Comparison of ENCODE assay signal across 20 mouse cellular contexts in genomic region chr9:47378541-47378940, GRCm38 (mm10).
A peak's percentile ranks its signal among the peaks of the same experiment; 100 is the strongest.
DNase-seq lines count a peak whose midpoint lies in the region; ATAC-seq and TF ChIP-seq lines count a peak whose summit lies in the region.
"Had no signal": no experiment of that assay in that cellular context is flagged by ENCODE, and none has a peak within 500 bp of the region (broad histone marks: within the 10 kb centered on the region; RNA-seq: fewer than 3 reads in every experiment).

No protein-coding gene starts in this region.

- TF ChIP-seq CTCF in liver, embryonic 14.5 days (IDR thresholded peaks at IDR 0.05; ENCODE audit: low read depth) = no peak

- 0 out of 2 replicates have a peak, but pooled peaks have one; percentile 34 for ATAC-seq in liver, embryonic 13.5 days (ENCODE audit: low read depth)
- ATAC-seq in liver, embryonic 11.5 days (replicated peaks; ENCODE audit: low FRiP score) = no peak
- peak; percentile 41; the same call in 1 of the 2 replicates for ATAC-seq in liver, embryonic 14.5 days (ENCODE audit: insufficient read depth)
- ATAC-seq: activated CD4-positive, CD25-positive, alpha-beta regulatory T cell, adult 4 months; forebrain, embryonic 13.5 days; forebrain, embryonic 15.5 days; forebrain, postnatal 0 days; Patski had no signal

- H3K9me3 ChIP-seq in liver, embryonic 13.5 days (replicated peaks) = no peaks in the 10 kb centered on the region
- 0 out of 2 replicates have a peak, but pooled peaks cover 3% of the 10 kb centered on the region for H3K9me3 ChIP-seq in liver, embryonic 11.5 days (ENCODE audit: control insufficient read depth, low read length)
- no peaks in the 10 kb centered on the region for H3K9me3 ChIP-seq in liver, embryonic 14.5 days (ENCODE audit: control insufficient read depth, low read length)
- H3K9me3 ChIP-seq: embryonic facial prominence, embryonic 10.5 days; embryonic facial prominence, embryonic 12.5 days; forebrain, embryonic 13.5 days; forebrain, embryonic 15.5 days had no signal

- no peaks in the 10 kb centered on the region for H3K36me3 ChIP-seq in liver, embryonic 13.5 days
- H3K36me3 ChIP-seq in liver, embryonic 11.5 days (ENCODE audit: control insufficient read depth, insufficient read depth, low read length) = no peaks in the 10 kb centered on the region
- H3K36me3 ChIP-seq in liver, embryonic 14.5 days (replicated peaks; ENCODE audit: control insufficient read depth, insufficient read depth, low read depth) = no peaks in the 10 kb centered on the region
- H3K36me3 ChIP-seq: embryonic facial prominence, embryonic 10.5 days; embryonic facial prominence, embryonic 12.5 days; forebrain, embryonic 15.5 days had no signal

- no peak overlapping the region for H3K4me3 ChIP-seq in liver, embryonic 13.5 days (replicated peaks)
- no peak overlapping the region for H3K4me3 ChIP-seq in liver, embryonic 11.5 days (ENCODE audit: low read depth, low read length)
- H3K4me3 ChIP-seq in liver, embryonic 14.5 days (ENCODE audit: insufficient read depth in 1 of 2, low read depth in 2 of 2, low read length in 2 of 2) = no peak overlapping the region
- H3K4me3 ChIP-seq: embryonic facial prominence, embryonic 10.5 days; embryonic facial prominence, embryonic 12.5 days; forebrain, embryonic 13.5 days; forebrain, embryonic 15.5 days had no signal

- peak; percentile 31; the same call in 1 of the 2 replicates for TF ChIP-seq EP300 in liver, embryonic 14.5 days (IDR thresholded peaks at IDR 0.05; ENCODE audit: low read depth)

- no peak for DNase-seq in liver, embryonic 13.5 days
- no peak for DNase-seq in liver, embryonic 11.5 days (ENCODE audit: low spot score)
- DNase-seq in liver, embryonic 14.5 days (ENCODE audit: low read depth in 3 of 3, low spot score in 3 of 3) = no peak
- DNase-seq in natural killer cell, adult 2 months (ENCODE audit: low spot score in 2 of 2) = no peak
- no peak for DNase-seq in ovary, postnatal 36 days (ENCODE audit: low spot score)
- DNase-seq: adrenal gland, adult 8-10 months; adrenal gland, postnatal 14 days; adrenal gland, postnatal 36 days; cerebellum, adult 11-12 months; cerebellum, adult 2 months; cerebellum, adult 9-10 months; cerebellum, postnatal 10 days; cerebellum, postnatal 25 days; forebrain, postnatal 0 days had no signal

- H3K9ac ChIP-seq in liver, embryonic 13.5 days = no peak overlapping the region
- no peak overlapping the region for H3K9ac ChIP-seq in liver, embryonic 11.5 days (ENCODE audit: low read depth, low read length)
- no peak overlapping the region for H3K9ac ChIP-seq in liver, embryonic 14.5 days (replicated peaks)
- H3K9ac ChIP-seq: embryonic facial prominence, embryonic 12.5 days; forebrain, embryonic 13.5 days; forebrain, embryonic 15.5 days; forebrain, postnatal 0 days had no signal

- H3K27me3 ChIP-seq in liver, embryonic 13.5 days = no peaks in the 10 kb centered on the region
- H3K27me3 ChIP-seq in liver, embryonic 11.5 days (replicated peaks; ENCODE audit: control insufficient read depth, insufficient read depth, low read length) = no peaks in the 10 kb centered on the region
- H3K27me3 ChIP-seq in liver, embryonic 14.5 days (ENCODE audit: control insufficient read depth, insufficient read depth, low read length) = no peaks in the 10 kb centered on the region
- H3K27me3 ChIP-seq: embryonic facial prominence, embryonic 12.5 days; forebrain, embryonic 15.5 days; Patski had no signal

- H3K4me1 ChIP-seq in liver, embryonic 13.5 days (replicated peaks) = peaks cover 9% of the 10 kb centered on the region; the same call in 1 of the 2 replicates
- no peaks in the 10 kb centered on the region; the same call in 1 of the 2 replicates for H3K4me1 ChIP-seq in liver, embryonic 11.5 days (replicated peaks; ENCODE audit: control insufficient read depth, insufficient read depth, low read length)
- H3K4me1 ChIP-seq in liver, embryonic 14.5 days (replicated peaks; ENCODE audit: control insufficient read depth in 2 of 2, insufficient read depth in 2 of 2, low read length in 1 of 2) = peaks cover 0 to 3% of the 10 kb centered on the region in 2 experiments; a peak in 1 of 4 replicates
- H3K4me1 ChIP-seq: embryonic facial prominence, embryonic 12.5 days; forebrain, embryonic 13.5 days; forebrain, embryonic 15.5 days had no signal

- H3K4me2 ChIP-seq in liver, embryonic 13.5 days = no peak overlapping the region
- no peak overlapping the region for H3K4me2 ChIP-seq in liver, embryonic 11.5 days
- H3K4me2 ChIP-seq in liver, embryonic 14.5 days (ENCODE audit: low read depth) = no peak overlapping the region
- H3K4me2 ChIP-seq: embryonic facial prominence, embryonic 12.5 days; forebrain, embryonic 13.5 days; forebrain, embryonic 15.5 days had no signal

- WGBS in liver, embryonic 13.5 days (ENCODE audit: insufficient replicate concordance) = 36% methylated on average over 5 of the region's 5 CpGs
- 51% methylated on average over 5 of the region's 5 CpGs for WGBS in liver, embryonic 11.5 days
- WGBS in liver, embryonic 14.5 days (ENCODE audit: insufficient replicate concordance) = 32% methylated on average over 5 of the region's 5 CpGs

- no peak overlapping the region for H3K27ac ChIP-seq in liver, embryonic 13.5 days
- H3K27ac ChIP-seq in liver, embryonic 11.5 days (ENCODE audit: low read depth, low read length) = no peak overlapping the region
- H3K27ac ChIP-seq in liver, embryonic 14.5 days = no peak overlapping the region
- H3K27ac ChIP-seq: embryonic facial prominence, embryonic 10.5 days; embryonic facial prominence, embryonic 12.5 days; forebrain, embryonic 13.5 days; forebrain, embryonic 15.5 days had no signal
